Mouse (Mus musculus): Measurements from ENCODE around the gene Vwa7.
"Not testable (repeated sequence)": the region's sequence is repeated elsewhere in the genome, so short reads cannot be mapped to it uniquely, and the experiment has no call there.

Vwa7 gene

GRCm38 (mm10) chr17:35016376-35016775, at the start of gene Vwa7:
Gene Vwa7, plus strand, starts transcription at chr17:35016579.
- DNase-seq (ENCODE audit: low read depth, low spot score) = no peak

DNA sequence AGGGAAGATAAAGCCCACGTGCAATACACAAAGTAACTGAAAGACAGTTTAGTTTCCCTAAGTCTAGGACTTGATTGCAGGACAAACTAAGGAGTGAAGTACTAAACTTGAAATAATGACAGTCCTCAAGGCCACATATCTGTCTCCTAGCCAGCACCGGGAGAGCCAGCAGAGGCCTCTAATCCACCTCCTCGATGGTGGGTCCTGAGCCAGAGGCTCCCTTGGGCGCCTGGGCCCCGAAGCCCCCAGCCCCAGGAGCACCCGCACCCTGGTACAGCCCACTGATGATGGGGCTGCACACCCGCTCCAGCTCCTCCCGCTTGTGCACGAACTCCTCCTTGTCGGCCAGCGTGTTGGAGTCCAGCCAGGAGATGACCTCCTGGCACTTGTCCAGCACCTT, 46.6 kb upstream of the Vwa7 start, which contains the start of gene Gm20481:
Gene Gm20481 (plus strand): TSS at position 91 of the 400 bp plus-strand sequence.
- not testable (repeated sequence) for DNase-seq (ENCODE audit: low read depth, low spot score)

DNA sequence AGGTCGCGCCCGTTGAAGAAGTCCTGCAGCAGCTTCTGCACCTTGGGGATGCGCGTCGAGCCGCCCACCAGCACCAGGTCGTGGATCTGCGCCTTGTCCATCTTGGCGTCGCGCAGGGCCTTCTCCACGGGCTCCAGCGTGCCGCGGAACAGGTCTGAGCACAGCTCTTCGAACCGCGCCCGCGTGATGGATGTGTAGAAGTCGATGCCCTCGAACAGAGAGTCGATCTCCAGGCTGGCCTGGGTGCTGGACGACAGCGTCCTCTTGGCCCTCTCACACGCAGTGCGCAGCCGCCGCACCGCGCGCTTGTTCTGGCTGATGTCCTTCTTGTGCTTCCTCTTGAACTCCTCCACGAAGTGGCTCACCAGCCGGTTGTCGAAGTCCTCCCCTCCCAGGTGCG, 45.5 kb upstream of the Vwa7 start:
- DNase-seq (ENCODE audit: low read depth, low spot score) = not testable (repeated sequence)

DNA sequence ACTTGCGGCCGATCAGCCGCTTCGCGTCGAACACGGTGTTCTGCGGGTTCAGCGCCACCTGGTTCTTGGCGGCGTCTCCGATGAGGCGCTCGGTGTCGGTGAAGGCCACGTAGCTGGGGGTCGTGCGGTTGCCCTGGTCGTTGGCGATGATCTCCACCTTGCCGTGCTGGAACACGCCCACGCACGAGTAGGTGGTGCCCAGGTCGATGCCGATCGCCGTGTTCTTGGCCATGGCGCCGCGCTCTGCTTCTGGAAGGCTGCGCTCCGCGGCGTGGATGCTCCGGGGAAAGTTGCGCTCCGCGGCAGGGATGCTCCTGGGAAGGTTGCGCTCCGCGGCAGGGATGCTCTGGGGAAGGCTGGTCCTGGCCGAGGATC, 44.7 kb upstream of the Vwa7 start:
- DNase-seq (ENCODE audit: low read depth, low spot score) = not testable (repeated sequence)

GRCm38 (mm10) chr17:34972069-34972749, 44.2 kb upstream of the Vwa7 start, which contains the start of the genes Hspa1a and Hspa1l:
Gene Hspa1a, minus strand, starts transcription at chr17:34972156.
Gene Hspa1l, plus strand, starts transcription at chr17:34972703.
- DNase-seq (ENCODE audit: low read depth, low spot score) = not testable (repeated sequence)

DNA sequence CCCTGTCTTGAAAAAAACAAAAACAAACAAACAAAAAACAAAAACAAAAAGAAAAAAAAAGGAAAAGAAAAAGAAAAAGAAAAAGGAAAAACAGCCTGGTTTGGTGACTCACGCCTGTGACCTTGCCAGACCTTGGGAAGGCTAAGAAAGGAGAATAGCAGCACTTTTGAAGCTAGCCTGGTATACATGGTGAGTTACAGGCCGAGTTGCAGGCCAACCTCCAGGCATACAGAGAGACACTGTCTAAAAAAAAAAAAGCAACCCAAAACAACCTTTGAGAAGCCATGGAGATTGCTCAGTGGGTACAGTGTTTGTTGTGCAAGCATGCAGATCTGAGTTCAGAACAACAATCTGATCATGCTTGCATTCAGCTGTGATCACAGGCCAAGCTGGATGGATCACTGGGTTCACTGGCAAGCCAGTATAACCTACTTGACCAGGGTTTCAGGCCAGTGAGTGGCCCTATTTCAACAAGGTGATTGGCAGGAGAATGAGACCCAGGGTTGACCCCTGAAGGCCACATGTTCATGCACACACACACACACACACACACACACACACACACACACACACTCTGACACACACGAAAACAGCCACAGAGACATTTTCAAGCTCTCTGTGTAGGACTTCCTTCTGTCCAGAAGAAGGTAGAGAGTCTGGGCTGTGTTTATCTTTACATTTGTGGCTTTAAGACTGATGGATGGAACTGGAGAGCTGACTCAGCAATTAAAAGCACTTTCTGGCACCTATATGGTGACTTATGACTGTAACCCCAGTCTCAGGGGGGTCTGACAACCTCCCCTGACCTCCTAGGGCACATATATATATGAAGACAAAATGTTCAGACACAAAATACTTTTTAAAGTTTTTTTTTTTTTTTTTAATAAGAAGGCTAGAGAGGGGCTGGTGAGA, 40.5 kb upstream of the Vwa7 start:
- DNase-seq (ENCODE audit: low read depth, low spot score) = no peak

GRCm38 (mm10) chr17:34977000-34977399, 39.4 kb upstream of the Vwa7 start:
- no peak for DNase-seq (ENCODE audit: low read depth, low spot score)

- DNase-seq (ENCODE audit: low read depth, low spot score) = no peak
Measured at GRCm38 (mm10) chr17:34978239-34978638, 38.1 kb upstream of the Vwa7 start.

DNA sequence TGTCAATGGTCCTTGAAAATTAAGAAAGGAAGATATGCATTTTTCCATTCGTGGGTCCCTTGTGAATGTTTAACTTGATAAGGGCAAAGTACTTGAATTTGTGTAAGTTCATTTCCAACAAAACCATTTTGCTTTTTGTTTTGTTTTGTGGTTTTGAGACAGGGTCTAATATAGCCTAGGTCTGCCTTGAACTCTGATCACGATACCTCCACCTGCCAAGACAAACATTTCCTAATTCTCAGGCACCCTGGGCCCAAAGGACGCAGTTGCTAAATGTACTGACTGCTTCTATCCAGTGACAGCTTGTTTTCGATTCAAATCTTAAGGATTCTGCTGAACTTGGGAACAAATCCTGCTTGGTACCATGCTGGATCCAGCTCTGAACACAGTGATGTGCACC, 36.7 kb upstream of the Vwa7 start:
- no peak for DNase-seq (ENCODE audit: low read depth, low spot score)

DNA sequence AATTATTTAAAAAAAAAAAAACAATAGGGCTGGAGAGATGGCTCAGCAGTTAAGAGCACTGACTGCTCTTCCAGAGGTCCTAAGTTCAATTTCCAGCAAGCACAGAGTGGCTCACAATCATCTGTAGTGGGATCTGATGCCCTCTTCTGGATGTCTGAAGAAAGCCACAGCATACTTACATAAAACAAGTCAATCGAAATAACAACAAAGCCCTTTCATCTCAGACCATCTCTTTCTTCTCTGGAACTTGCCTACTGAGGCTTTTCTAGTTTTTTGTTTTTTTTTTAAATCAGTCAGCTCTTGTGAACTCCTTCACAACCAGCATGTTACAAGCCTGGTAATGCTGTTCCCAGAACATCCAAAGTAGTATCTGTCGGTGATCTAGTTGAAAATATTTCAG, 35.7 kb upstream of the Vwa7 start:
- DNase-seq (ENCODE audit: low read depth, low spot score) = peak; percentile 74

DNA sequence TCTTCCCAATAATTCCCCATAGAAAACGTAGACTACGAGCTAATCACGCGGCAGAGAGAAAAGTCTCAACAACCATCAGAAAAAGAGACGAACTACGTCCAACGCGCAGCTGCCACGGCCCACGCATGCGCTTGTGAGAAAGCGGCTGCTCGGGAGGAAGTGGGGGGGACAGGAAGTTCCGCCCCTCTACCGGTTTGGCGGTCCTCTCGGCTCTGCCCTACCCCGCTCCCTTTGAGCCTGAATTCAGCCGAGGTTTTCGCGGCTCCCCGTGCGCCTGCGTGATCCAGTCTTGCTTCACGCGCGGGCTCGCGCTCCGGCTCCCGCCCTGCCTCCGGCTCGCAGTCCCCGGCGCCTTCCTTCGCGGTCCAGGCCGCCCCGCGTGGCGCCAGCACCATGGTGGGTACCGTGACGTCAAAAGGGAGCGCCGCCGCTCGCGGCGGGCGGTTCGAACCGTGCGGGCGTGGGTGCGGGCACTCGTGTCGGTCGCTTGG, 34.6 kb upstream of the Vwa7 start, which contains the start of gene Lsm2:
Gene Lsm2 (plus strand): TSS at position 173 of the 491 bp plus-strand sequence.
- DNase-seq (ENCODE audit: low read depth, low spot score) = peak; percentile 97

DNA sequence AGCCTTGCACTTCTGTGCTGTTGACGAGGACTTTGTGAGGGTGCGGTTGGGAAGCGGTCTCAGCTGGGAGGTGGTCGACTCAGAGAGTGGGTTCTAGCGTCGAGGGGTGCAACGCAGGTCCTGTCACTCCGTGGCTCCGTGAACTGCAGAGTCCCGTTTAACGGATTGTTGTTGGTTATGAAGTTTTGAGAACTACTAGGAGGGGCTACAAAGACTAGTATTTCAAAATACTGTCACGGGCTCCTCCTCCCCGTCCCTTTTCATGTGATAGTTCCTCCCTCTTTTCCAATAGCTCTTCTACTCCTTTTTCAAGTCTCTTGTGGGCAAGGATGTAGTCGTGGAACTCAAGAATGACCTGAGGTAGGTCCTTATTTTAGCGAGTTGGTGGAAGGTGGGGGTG, 34.1 kb upstream of the Vwa7 start:
- no peak for DNase-seq (ENCODE audit: low read depth, low spot score)

DNA sequence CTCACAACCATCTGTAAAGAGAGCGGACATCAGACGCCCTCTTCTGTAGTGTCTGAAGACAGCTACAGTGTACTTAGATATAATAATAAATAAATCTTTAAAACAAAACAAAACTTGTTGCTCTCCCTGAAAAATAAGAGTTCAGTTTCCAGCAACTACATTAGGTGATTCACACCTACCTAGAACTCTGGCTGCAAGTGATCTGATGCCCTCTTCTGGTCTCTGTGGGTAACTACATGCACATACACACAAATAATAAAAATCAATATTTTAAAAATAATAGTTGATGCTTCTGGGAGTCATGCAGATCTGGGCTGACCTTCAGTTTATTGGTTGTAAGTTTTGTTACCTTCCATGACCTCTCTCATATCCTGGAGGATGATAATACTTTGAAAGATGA, 32.2 kb upstream of the Vwa7 start:
- peak; percentile 57 for DNase-seq (ENCODE audit: low read depth, low spot score)

DNA sequence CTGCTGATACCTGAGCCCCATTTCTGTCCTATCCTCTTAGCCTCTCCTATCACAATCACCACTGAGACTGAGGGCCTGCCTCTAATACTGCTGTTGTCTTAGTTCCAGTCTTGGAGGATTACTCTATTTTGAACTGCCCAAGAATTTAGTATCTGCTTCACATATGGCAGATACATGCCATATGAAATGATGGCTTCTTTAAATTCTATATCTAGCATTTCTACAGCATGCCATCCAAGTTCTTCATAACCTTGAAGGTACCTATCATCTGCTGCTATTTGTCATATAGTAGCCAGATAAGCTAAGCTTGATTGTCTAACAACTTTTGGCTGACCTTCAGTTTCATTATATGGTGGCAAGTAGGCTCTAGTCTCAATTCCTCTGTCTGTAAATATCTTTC, 21.6 kb upstream of the Vwa7 start:
- peak; percentile 47 for DNase-seq (ENCODE audit: low read depth, low spot score)

- DNase-seq (ENCODE audit: low read depth, low spot score) = not testable (repeated sequence)
Measured at GRCm38 (mm10) chr17:34995192-34995591, 21.2 kb upstream of the Vwa7 start.

DNA sequence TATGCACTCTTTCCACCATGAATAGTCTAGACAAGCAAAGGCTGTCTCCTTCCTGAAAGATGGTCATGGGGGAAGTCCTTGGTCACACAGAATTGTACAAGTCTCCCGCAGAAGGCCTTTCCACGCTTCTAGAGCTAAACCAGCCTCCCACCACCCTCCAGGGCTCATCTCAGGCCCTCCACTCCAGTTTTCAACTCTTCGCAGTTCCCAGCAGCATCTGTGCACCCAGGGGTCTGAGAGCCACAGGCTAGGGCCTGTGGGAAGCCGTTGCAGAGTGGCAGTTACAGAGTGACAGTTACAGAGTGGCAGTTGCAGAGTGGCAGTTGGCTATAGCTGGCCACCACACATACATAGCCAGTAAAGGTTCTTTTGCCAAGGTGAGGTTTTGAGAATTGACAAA, 20.5 kb upstream of the Vwa7 start:
- not testable (repeated sequence) for DNase-seq (ENCODE audit: low read depth, low spot score)

DNA sequence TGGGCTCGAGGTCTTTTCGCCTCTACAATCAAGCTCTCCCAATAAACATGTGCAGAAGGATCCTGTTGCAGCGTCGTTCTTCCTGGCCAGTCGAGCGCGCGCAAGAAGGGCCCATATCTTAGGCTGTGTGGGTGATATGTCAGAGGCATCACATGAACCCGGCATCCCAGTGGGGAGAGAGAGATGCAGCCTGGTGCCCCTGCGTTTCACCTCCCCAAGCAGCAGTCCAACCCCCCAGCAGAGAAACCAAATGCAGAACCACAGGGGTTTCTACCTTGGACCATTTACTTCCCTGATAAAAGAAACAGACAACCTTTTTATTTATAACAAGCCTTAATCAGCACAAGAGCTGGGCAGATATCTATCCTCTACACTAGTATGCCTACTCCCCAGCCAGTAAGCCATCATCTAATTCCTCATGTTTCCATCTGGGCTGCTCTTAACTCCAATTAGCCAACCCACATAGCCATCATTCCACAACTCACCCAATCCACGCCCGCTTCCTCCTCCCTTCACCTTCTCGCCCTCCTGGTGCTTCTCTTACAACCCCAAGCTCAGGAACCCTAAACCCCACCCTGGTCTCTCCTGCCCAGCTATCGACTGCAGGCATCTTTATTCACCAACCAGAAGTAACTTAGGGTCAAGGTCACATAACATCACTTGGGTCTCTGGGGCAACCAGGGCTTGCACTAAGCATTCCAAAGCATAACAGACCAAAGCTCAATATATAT, 19.8 kb upstream of the Vwa7 start:
- no peak for DNase-seq (ENCODE audit: low read depth, low spot score)

GRCm38 (mm10) chr17:34997142-34997483, 19.3 kb upstream of the Vwa7 start:
- DNase-seq (ENCODE audit: low read depth, low spot score) = no peak

DNA sequence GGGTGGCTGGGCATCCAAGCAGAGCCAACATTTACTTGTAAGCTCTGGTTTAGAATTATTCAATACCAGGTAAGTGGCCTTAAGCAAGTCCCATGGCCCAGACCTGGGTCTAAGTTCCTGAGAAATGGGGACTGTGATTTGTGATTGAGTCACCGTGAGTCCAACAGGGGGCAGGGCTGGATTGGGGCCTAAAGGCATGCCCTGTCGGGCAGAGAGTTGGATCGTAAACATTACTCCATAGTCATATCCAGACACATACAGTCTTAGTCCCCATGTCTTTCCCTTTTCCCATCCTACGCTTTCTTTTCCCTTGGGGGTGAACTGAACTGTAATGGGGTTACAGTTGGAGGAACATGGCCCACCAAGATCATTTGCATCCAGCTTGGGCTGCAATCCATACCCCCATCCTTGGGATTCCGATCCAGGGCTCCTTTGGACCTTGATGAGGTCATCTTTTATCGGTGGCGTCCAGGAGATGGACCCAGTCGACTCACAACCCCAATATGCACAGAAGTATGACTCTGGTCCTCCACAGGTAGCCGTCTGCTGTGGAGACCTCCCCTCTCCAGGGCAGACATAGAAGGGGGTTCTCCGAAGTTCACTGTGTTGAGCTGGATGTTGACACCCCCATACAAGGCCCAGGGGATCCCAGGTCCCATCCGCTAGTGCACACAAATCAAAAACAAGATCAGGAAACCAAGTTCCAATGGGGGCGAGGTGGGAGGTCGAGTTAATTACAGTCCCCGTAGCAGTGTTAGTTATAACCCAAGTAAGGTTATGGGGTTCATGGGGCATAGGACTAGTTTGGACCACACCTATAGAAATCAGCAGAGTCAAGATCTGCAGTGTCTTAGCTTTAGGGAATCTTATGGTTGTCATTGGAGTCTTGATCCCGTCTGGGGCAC, 17.6 kb upstream of the Vwa7 start:
- no peak for DNase-seq (ENCODE audit: low read depth, low spot score)

DNA sequence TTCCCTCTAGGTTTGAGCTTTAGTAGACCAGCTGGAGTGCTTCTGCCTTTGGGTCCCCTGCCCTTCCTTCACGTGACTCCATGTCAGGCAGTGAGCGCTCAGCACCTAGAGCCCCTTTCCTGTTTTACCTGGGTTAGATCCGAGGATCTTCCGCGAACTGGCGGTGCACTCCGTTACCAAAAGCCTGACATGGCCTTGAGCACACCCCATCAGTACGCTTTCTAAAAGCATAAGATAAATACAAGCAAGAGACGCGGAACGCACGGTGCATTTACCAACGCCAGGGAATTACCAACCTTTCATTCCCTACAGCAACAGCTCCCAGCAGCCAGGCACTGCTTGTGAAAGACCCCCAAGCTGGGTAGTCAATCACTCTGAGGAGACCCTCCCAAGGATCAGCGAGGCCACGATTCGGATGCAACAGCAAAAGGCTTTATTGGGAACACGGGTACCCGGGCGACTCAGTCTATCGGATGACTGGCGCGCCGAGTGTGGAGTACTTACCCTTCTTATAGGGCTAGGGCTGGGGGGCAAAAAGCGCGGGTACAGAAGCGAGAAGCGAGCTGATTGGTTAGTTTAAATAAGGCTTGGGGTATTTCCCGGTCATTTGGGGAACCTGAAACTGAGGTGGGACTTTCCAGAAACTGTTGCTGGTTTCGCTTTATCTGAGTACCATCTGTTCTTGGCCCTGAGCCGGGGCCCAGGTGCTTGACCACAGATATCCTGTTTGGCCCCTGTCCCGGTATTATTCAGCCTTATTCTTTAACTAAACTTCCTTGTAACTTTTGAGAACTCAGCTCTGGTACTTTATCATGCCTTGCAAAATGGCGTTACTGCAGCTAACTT, 16.3 kb upstream of the Vwa7 start:
- peak; percentile 80 for DNase-seq (ENCODE audit: low read depth, low spot score)

Data from A20 (cell line).